Mouse (Mus musculus) heart, adult 2 months (tissue): ENCODE data around the gene Gnas. TPM values are rescaled to one million over a fixed set of nuclear protein-coding genes. Genes with fewer than 3 reads are reported as not detected.

Experiments
- DNase-seq, 2 experiments: peaks; one replicate each; pipeline ENCODE4 v3.0.0; 2021
- H3K27ac ChIP-seq: fragments of 200-600 bp; 2 replicates; pipeline ENCODE4 v1.8.1; 2022
- H3K27me3 ChIP-seq: fragments of 200-500 bp; 2 replicates; pipeline ENCODE4 v1.6.1; 2012; ENCODE audit warnings: mild to moderate bottlenecking, low read length, inconsistent platforms, mixed read lengths; ENCODE audit not compliant: control insufficient read depth, insufficient read depth
- H3K36me3 ChIP-seq: fragments of 200-500 bp; 2 replicates; pipeline ENCODE4 v1.6.1; 2012; ENCODE audit warnings: low read length, inconsistent platforms; ENCODE audit not compliant: control insufficient read depth, insufficient read depth
- H3K4me1 ChIP-seq: fragments of 200-500 bp; 2 replicates; pipeline ENCODE4 v1.6.1; 2011; ENCODE audit warnings: low read length; ENCODE audit not compliant: control insufficient read depth, insufficient read depth
- H3K4me3 ChIP-seq: fragments of 200-600 bp; 2 replicates; pipeline ENCODE4 v1.8.1; 2022
- H3K79me2 ChIP-seq: fragments of 200-500 bp; replicated peaks from 2 replicates; pipeline ENCODE4 v1.6.1; 2012; ENCODE audit warnings: mild to moderate bottlenecking, inconsistent platforms, low read length, moderate library complexity, mixed read lengths; ENCODE audit not compliant: control insufficient read depth, insufficient read depth
- H3K9ac ChIP-seq: fragments of 200-500 bp; 2 replicates; pipeline ENCODE4 v1.6.1; 2012; ENCODE audit warnings: low read depth, mild to moderate bottlenecking, control low read depth, inconsistent platforms, low read length, mixed read lengths
- CTCF ChIP-seq: fragments of 200-600 bp; IDR thresholded peaks from 2 replicates; pipeline ENCODE4 v1.8.1; 2022; ENCODE audit warnings: antibody characterized with exemption, mild to moderate bottlenecking, moderate library complexity
- EP300 ChIP-seq: fragments of 200-500 bp; IDR thresholded peaks from 2 replicates; pipeline ENCODE4 v1.6.1; 2011; ENCODE audit warnings: low read depth, low read length, control low read depth; ENCODE audit not compliant: insufficient read depth
- POLR2A ChIP-seq: fragments of 200-500 bp; IDR thresholded peaks from 2 replicates; pipeline ENCODE4 v1.6.1; 2011; ENCODE audit warnings: mild to moderate bottlenecking, low read depth, low read length, control low read depth; ENCODE audit not compliant: insufficient read depth
- whole genome bisulfite sequencing: fragments of 180-500 bp; shearing (Covaris S2); methylation state at CpG from one replicate; pipeline ENCODE4 v1.1.7; 2018; 5-methylcytosine and 5-hydroxymethylcytosine counted together
- intact Hi-C: fragments of 180-260 bp; cut with DNase I; formaldehyde crosslinking; loops from one replicate; pipeline ENCODE4 v1.15.1; 2025
- polyA plus RNA-seq: library from polyadenylated mRNA; depleted of rRNA; stranded (reverse); fragments of >200 nt; gene quantifications from 2 replicates; pipeline ENCODE4 v1.2.3, GENCODE M21; 2012
- total RNA-seq, 2 experiments: library from RNA; stranded (reverse); gene quantifications; 2 replicates each; pipeline ENCODE4 v1.2.3; 2021

Gene Gnas
- total and polyA plus RNA-seq, 3 experiments, result 1,079 to 1,235 (median 1,140) TPM

- H3K27me3 ChIP-seq, result no peaks in the 10 kb centered on the region
- WGBS, result 72% methylated on average over 6 of the region's 6 CpGs
- no peaks in the 10 kb centered on the region for H3K4me1 ChIP-seq
- H3K36me3 ChIP-seq, result no peaks in the 10 kb centered on the region
- TF ChIP-seq POLR2A (no peak), CTCF (no peak), EP300 (no peak)
- intact Hi-C loops, result no loop called here
- H3K4me3 ChIP-seq, result no peak overlapping the region
- no peak overlapping the region for H3K9ac ChIP-seq
- no peak overlapping the region for H3K27ac ChIP-seq
- no peaks in the 10 kb centered on the region for H3K79me2 ChIP-seq
- no peak for DNase-seq
These were observed 22.3 kb upstream of the Gnas start for GRCm38 (mm10) chr2:174261801-174262200.

GRCm38 (mm10) chr2:174263110-174263815, 20.9 kb upstream of the Gnas start:
- H3K4me3 ChIP-seq, result no peak overlapping the region
- H3K36me3 ChIP-seq, result no peaks in the 10 kb centered on the region
- DNase-seq, result no peak
- no peak overlapping the region for H3K9ac ChIP-seq
- no peaks in the 10 kb centered on the region for H3K27me3 ChIP-seq
- intact Hi-C loops, result no loop called here
- H3K79me2 ChIP-seq, result no peaks in the 10 kb centered on the region
- no peaks in the 10 kb centered on the region for H3K4me1 ChIP-seq
- TF ChIP-seq POLR2A (no peak), EP300 (no peak), CTCF (no peak)
- WGBS, result 58% methylated on average over 5 of the region's 5 CpGs
- H3K27ac ChIP-seq, result no peak overlapping the region

- intact Hi-C loops, result no loop called here
- TF ChIP-seq CTCF (no peak), EP300 (no peak), POLR2A (no peak)
- 90% methylated on average over 8 of the region's 8 CpGs for WGBS
- Histone ChIP-seq H3K27ac (no peak overlapping the region), H3K4me3 (no peak overlapping the region), H3K79me2 (no peaks in the 10 kb centered on the region), H3K27me3 (no peaks in the 10 kb centered on the region), H3K9ac (no peak overlapping the region), H3K36me3 (no peaks in the 10 kb centered on the region), H3K4me1 (no peaks in the 10 kb centered on the region)
- no peak for DNase-seq
These were observed 19.9 kb upstream of the Gnas start for GRCm38 (mm10) chr2:174264248-174264647.

GRCm38 (mm10) chr2:174270416-174270815, 13.7 kb upstream of the Gnas start:
- TF ChIP-seq CTCF, result no peak
- no peak for TF ChIP-seq POLR2A
- no peak for TF ChIP-seq EP300
- no peaks in the 10 kb centered on the region for H3K79me2 ChIP-seq
- intact Hi-C loops, result no loop called here
- no peak for DNase-seq
- 77% methylated on average over 7 of the region's 7 CpGs for WGBS
- H3K27me3 ChIP-seq, result no peaks in the 10 kb centered on the region
- H3K4me3 ChIP-seq, result no peak overlapping the region
- peaks cover 1% of the 10 kb centered on the region; the same call in 1 of the 2 replicates for H3K4me1 ChIP-seq
- H3K36me3 ChIP-seq, result no peaks in the 10 kb centered on the region
- H3K27ac ChIP-seq, result no peak overlapping the region
- no peak overlapping the region for H3K9ac ChIP-seq

GRCm38 (mm10) chr2:174271459-174271858, 12.7 kb upstream of the Gnas start:
- H3K36me3 ChIP-seq, result no peaks in the 10 kb centered on the region
- no peak for DNase-seq
- TF ChIP-seq EP300 (no peak), POLR2A (no peak), CTCF (no peak)
- 77% methylated on average over 6 of the region's 6 CpGs for WGBS
- no peaks in the 10 kb centered on the region for H3K27me3 ChIP-seq
- no peaks in the 10 kb centered on the region for H3K79me2 ChIP-seq
- intact Hi-C loops, result no loop called here
- no peak overlapping the region for H3K9ac ChIP-seq
- H3K4me1 ChIP-seq, result peaks cover 1% of the 10 kb centered on the region; the same call in 1 of the 2 replicates
- H3K4me3 ChIP-seq, result no peak overlapping the region
- H3K27ac ChIP-seq, result no peak overlapping the region

- TF ChIP-seq EP300 (no peak), POLR2A (no peak), CTCF (no peak)
- no peak overlapping the region for H3K27ac ChIP-seq
- WGBS, result 88% methylated on average over 5 of the region's 5 CpGs
These were observed 11.0 kb upstream of the Gnas start for GRCm38 (mm10) chr2:174273131-174273530.

More at GRCm38 (mm10) chr2:174273131-174273530, 11.0 kb upstream of the Gnas start:
- Histone ChIP-seq H3K79me2 (no peaks in the 10 kb centered on the region), H3K27me3 (no peaks in the 10 kb centered on the region), H3K4me3 (no peak overlapping the region), H3K36me3 (no peaks in the 10 kb centered on the region), H3K4me1 (peaks cover 1% of the 10 kb centered on the region; the same call in 1 of the 2 replicates), H3K9ac (no peak overlapping the region)
- intact Hi-C loops, result no loop called here
- DNase-seq, result no peak
